In genomic region chr19:4782891-4783290, GRCm38 (mm10) we compare ENCODE assay signal across 18 mouse cellular contexts.
"Had no signal": no experiment of that assay in that cellular context is flagged by ENCODE, and none has a peak within 500 bp of the region (broad histone marks: within the 10 kb centered on the region; RNA-seq: fewer than 3 reads in every experiment).

No protein-coding gene starts in this region.

- H3K4me1 ChIP-seq: lung, embryonic 15.5 days had no signal

- H3K4me3 ChIP-seq: lung, embryonic 15.5 days; midbrain, embryonic 10.5 days; midbrain, embryonic 12.5 days; myocyte; neural tube, embryonic 13.5 days; neural tube, embryonic 15.5 days had no signal

- H3K9me3 ChIP-seq: lung, embryonic 15.5 days; midbrain, embryonic 10.5 days; midbrain, embryonic 12.5 days; neural tube, embryonic 13.5 days; neural tube, embryonic 15.5 days had no signal

- H3K27me3 ChIP-seq: lung, embryonic 15.5 days; midbrain, embryonic 12.5 days; neural tube, embryonic 13.5 days; neural tube, embryonic 15.5 days had no signal

- H3K27ac ChIP-seq: liver, embryonic 14.5 days; lung, embryonic 15.5 days; midbrain, embryonic 10.5 days; midbrain, embryonic 12.5 days; neural tube, embryonic 13.5 days; neural tube, embryonic 15.5 days had no signal

- H3K4me2 ChIP-seq: lung, embryonic 15.5 days; midbrain, embryonic 12.5 days; neural tube, embryonic 13.5 days; neural tube, embryonic 15.5 days had no signal

- H3K9ac ChIP-seq: liver, embryonic 14.5 days; lung, embryonic 15.5 days; midbrain, embryonic 12.5 days; neural tube, embryonic 13.5 days; neural tube, embryonic 15.5 days had no signal

- ATAC-seq: midbrain, embryonic 16.5 days had no signal

- DNase-seq: lung, postnatal 14 days; midbrain, embryonic 14.5 days; retina, postnatal 1 day; right cerebral cortex, adult 18-20 months; right cerebral cortex, postnatal 25 days; right cerebral cortex, postnatal 4 days; spleen, adult 18-20 months; thymus, adult 18-20 months; thymus, postnatal 14 days; thymus, postnatal 36 days had no signal
